Mouse (Mus musculus) neural tube, embryonic 10.5 days (tissue): ENCODE data around the gene Krt18.
"Not testable (repeated sequence)": the region's sequence is repeated elsewhere in the genome, so short reads cannot be mapped to it uniquely, and the experiment has no call there.

Experiments
- DNase-seq: peaks from one replicate; pipeline ENCODE4 v3.0.0-alpha.2; 2017; ENCODE audit warnings: low spot score; ENCODE audit errors: extremely low spot score

The Krt18 gene

GRCm38 (mm10) chr15:102065661-102066325, 37.8 kb downstream of the Krt18 start:
- peak; percentile 92 for DNase-seq

GRCm38 (mm10) chr15:102070476-102071467, 42.8 kb downstream of the Krt18 start:
- no peak for DNase-seq

- no peak for DNase-seq
Observed at GRCm38 (mm10) chr15:102072963-102073558, 45.1 kb downstream of the Krt18 start.

GRCm38 (mm10) chr15:102073559-102074069, 45.6 kb downstream of the Krt18 start, which contains the start of gene Eif4b:
Eif4b (plus strand) TSS chr15:102073773.
- peak; percentile 99 for DNase-seq

GRCm38 (mm10) chr15:102074070-102074731, 46.2 kb downstream of the Krt18 start:
- peak; percentile 74 for DNase-seq

GRCm38 (mm10) chr15:102074876-102075585, 47.1 kb downstream of the Krt18 start:
- DNase-seq, result no peak

GRCm38 (mm10) chr15:102077111-102077677, 49.2 kb downstream of the Krt18 start:
- no peak for DNase-seq

- no peak for DNase-seq
Observed at GRCm38 (mm10) chr15:102079221-102079620, 51.2 kb downstream of the Krt18 start.

GRCm38 (mm10) chr15:102079924-102080323, 51.9 kb downstream of the Krt18 start:
- DNase-seq, result not testable (repeated sequence)

GRCm38 (mm10) chr15:102080429-102080828, 52.4 kb downstream of the Krt18 start:
- DNase-seq, result no peak
